ENCODE assay signal across 15 mouse cellular contexts in genomic region chr7:122909296-122909695, GRCm38 (mm10). TPM values are rescaled to one million over a fixed set of nuclear protein-coding genes. Genes with fewer than 3 reads are reported as not detected.
DNase-seq lines count a peak whose midpoint lies in the region; ATAC-seq and TF ChIP-seq lines count a peak whose summit lies in the region.
"Had no signal": no experiment of that assay in that cellular context is flagged by ENCODE, and none has a peak within 500 bp of the region (broad histone marks: within the 10 kb centered on the region; RNA-seq: fewer than 3 reads in every experiment).

No protein-coding gene starts in this region.

- H3K4me3 ChIP-seq in thymus, adult 2 months (ENCODE audit: control insufficient read depth, insufficient read depth, low read length) = no peak overlapping the region
- no peak overlapping the region for H3K4me3 ChIP-seq in hindbrain, postnatal 0 days (ENCODE audit: low read length)
- H3K4me3 ChIP-seq: heart, embryonic 12.5 days; liver, embryonic 13.5 days; midbrain, embryonic 15.5 days had no signal

- ATAC-seq in hindbrain, postnatal 0 days = no peak
- ATAC-seq: forebrain, embryonic 14.5 days; midbrain, embryonic 15.5 days had no signal

- no peaks in the 10 kb centered on the region for H3K9me3 ChIP-seq in hindbrain, postnatal 0 days (ENCODE audit: low read length)
- H3K9me3 ChIP-seq: heart, embryonic 12.5 days; liver, embryonic 13.5 days; midbrain, embryonic 15.5 days had no signal

- WGBS in thymus, adult 2 months = 94% methylated on average over 8 of the region's 8 CpGs
- 85% methylated on average over 8 of the region's 8 CpGs for WGBS in hindbrain, postnatal 0 days

- no peak overlapping the region for H3K4me2 ChIP-seq in hindbrain, postnatal 0 days (ENCODE audit: low read depth, low read length)
- H3K4me2 ChIP-seq: heart, embryonic 12.5 days; liver, embryonic 13.5 days; midbrain, embryonic 15.5 days had no signal

- TF ChIP-seq POLR2A in thymus, adult 2 months (IDR thresholded peaks at IDR 0.05; ENCODE audit: control insufficient read depth, extremely low read depth, insufficient read depth, low read length, poor library complexity) = no peak

- peak; percentile 10 to 21 for DNase-seq in cerebellum, postnatal 14 days
- DNase-seq in cerebellum, postnatal 36 days = no peak
- peak; percentile 41 for DNase-seq in kidney, postnatal 10 days
- DNase-seq in kidney, adult 11 months = no peak
- peak; percentile 25 for DNase-seq in lung, postnatal 10 days
- DNase-seq in lung, adult 18-20 months = no peak
- no peak for DNase-seq in thymus, adult 2 months
- DNase-seq in hindbrain, postnatal 0 days (ENCODE audit: low spot score) = no peak
- DNase-seq: cerebellum, adult 9-10 months; gastrocnemius, postnatal 25 days; heart, postnatal 4 days; liver, embryonic 13.5 days had no signal

- H3K4me1 ChIP-seq in thymus, adult 2 months (replicated peaks; ENCODE audit: control insufficient read depth, insufficient read depth, low read length) = no peaks in the 10 kb centered on the region
- H3K4me1 ChIP-seq in hindbrain, postnatal 0 days (ENCODE audit: insufficient read depth, low read length) = no peaks in the 10 kb centered on the region
- H3K4me1 ChIP-seq: heart, embryonic 12.5 days; liver, embryonic 13.5 days; midbrain, embryonic 15.5 days had no signal

- H3K27ac ChIP-seq in thymus, adult 2 months (ENCODE audit: control insufficient read depth, insufficient read depth, low read length) = no peak overlapping the region
- no peak overlapping the region for H3K27ac ChIP-seq in hindbrain, postnatal 0 days
- H3K27ac ChIP-seq: liver, embryonic 13.5 days; midbrain, embryonic 15.5 days had no signal

- H3K9ac ChIP-seq in hindbrain, postnatal 0 days (replicated peaks; ENCODE audit: low read length) = no peak overlapping the region
- H3K9ac ChIP-seq: heart, embryonic 12.5 days; liver, embryonic 13.5 days; midbrain, embryonic 15.5 days had no signal

- H3K27me3 ChIP-seq in thymus, adult 2 months (ENCODE audit: control insufficient read depth, insufficient read depth, low read length) = no peaks in the 10 kb centered on the region
- H3K27me3 ChIP-seq in hindbrain, postnatal 0 days (ENCODE audit: insufficient read depth, low read length) = no peaks in the 10 kb centered on the region
- H3K27me3 ChIP-seq: heart, embryonic 12.5 days; liver, embryonic 13.5 days; midbrain, embryonic 15.5 days had no signal

- no peak for TF ChIP-seq CTCF in thymus, adult 2 months (IDR thresholded peaks at IDR 0.05; ENCODE audit: borderline replicate concordance, control insufficient read depth, extremely low read depth, insufficient read depth, low read length, poor library complexity)
- TF ChIP-seq CTCF in hindbrain, postnatal 0 days (IDR thresholded peaks at IDR 0.05; ENCODE audit: low read depth) = no peak

- no peaks in the 10 kb centered on the region for H3K36me3 ChIP-seq in thymus, adult 2 months (ENCODE audit: control insufficient read depth, insufficient read depth, low read length)
- H3K36me3 ChIP-seq in hindbrain, postnatal 0 days (ENCODE audit: insufficient read depth, low read length) = no peaks in the 10 kb centered on the region
- H3K36me3 ChIP-seq: heart, embryonic 12.5 days; liver, embryonic 13.5 days; midbrain, embryonic 15.5 days had no signal

RNA-seq across cellular contexts. Expression of gene Rbbp6, which starts 56.2 kb away (rescaled TPM):
- 26.9 and 27.9 TPM in 2 replicates for polyA plus RNA-seq in thymus, adult 2 months (2012; rRNA removed)
- 27.0 and 39.4 TPM in 2 replicates for total RNA-seq in hindbrain, postnatal 0 days (2014; rRNA removed)
- polyA plus RNA-seq in hindbrain, postnatal 0 days (2015; fragmentation: Nextera tagmentation; extraction: Ambion mirVana) = 18.3 and 20.0 TPM in 2 replicates

Comparison
In these comparisons a context has a peak if more than half of its experiments do, and no peak if none do; other contexts are left out.
1. DNase-seq: peak in cerebellum, postnatal 14 days (2 of 2), kidney, postnatal 10 days (single experiment) and lung, postnatal 10 days (single experiment); none in cerebellum, postnatal 36 days (0 of 2), kidney, adult 11 months (single experiment), lung, adult 18-20 months (0 of 2), thymus, adult 2 months (single experiment) and hindbrain, postnatal 0 days (single experiment).